Mouse (Mus musculus) mouse embryonic stem cell (cell line): ENCODE measurements around the gene Olfr1449.
"Not testable (repeated sequence)": the region's sequence is repeated elsewhere in the genome, so short reads cannot be mapped to it uniquely, and the experiment has no call there.

Experiments
- in situ Hi-C, 2 experiments: fragments of 300-500 bp; cut with MboI; formaldehyde crosslinking; loops; 1 replicate in 1 of 2; 3 replicates in 1 of 2; pipeline ENCODE4 v1.14.3; 2019 to 2020; ENCODE audit warnings: low sequenced_read_pairs in 2 of 2, low pct_unique_long_range_greater_than_20kb in 1 of 2, mixed read lengths in 1 of 2; ENCODE audit not compliant: unreplicated experiment in 1 of 2

Gene Olfr1449

GRCm38 (mm10) chr19:12930540-12930939 is at the start of gene Olfr1449:
Gene Olfr1449 (plus strand): TSS chr19:12930840.
- in situ Hi-C loops, result no loop called here

GRCm38 (mm10) chr19:12883555-12883954 is 47.1 kb upstream of the Olfr1449 start, which contains the start of gene Olfr1445:
Gene Olfr1445 (plus strand): TSS chr19:12883855.
- in situ Hi-C loops, result no loop called here

GRCm38 (mm10) chr19:12893424-12893823 is 37.2 kb upstream of the Olfr1449 start, which contains the start of gene Olfr1446:
Gene Olfr1446 (minus strand): TSS chr19:12893524.
- in situ Hi-C loops, result no loop called here

- in situ Hi-C loops, result no loop called here
Measured at GRCm38 (mm10) chr19:12903643-12904042, 27.0 kb upstream of the Olfr1449 start, which contains the start of gene Olfr1447. Gene Olfr1447 (minus strand): TSS chr19:12903743.

GRCm38 (mm10) chr19:12924319-12924718 is 6.3 kb upstream of the Olfr1449 start, which contains the start of gene Olfr1448:
Gene Olfr1448 (minus strand): TSS chr19:12924419.
- in situ Hi-C loops, result no loop called here

GRCm38 (mm10) chr19:12949958-12950357 is 19.3 kb downstream of the Olfr1449 start, which contains the start of gene Olfr1450:
Gene Olfr1450 (plus strand): TSS chr19:12950258.
- in situ Hi-C loops, result no loop called here

GRCm38 (mm10) chr19:12970082-12970481 is 39.4 kb downstream of the Olfr1449 start:
- in situ Hi-C loops, result not testable (repeated sequence)
